Mouse (Mus musculus) kidney, adult 2 months (tissue): Measurements from ENCODE around the gene Nell2. TPM values are rescaled to one million over a fixed set of nuclear protein-coding genes. Genes with fewer than 3 reads are reported as not detected.

Experiments
- DNase-seq: peaks from one replicate; pipeline ENCODE4 v3.0.0; 2021
- H3K27ac ChIP-seq: fragments of 200-500 bp; 2 replicates; pipeline ENCODE4 v1.5.1; 2012; ENCODE audit warnings: low read depth, low read length, control low read depth, inconsistent platforms; ENCODE audit not compliant: insufficient read depth
- H3K27me3 ChIP-seq: fragments of 200-500 bp; replicated peaks from 2 replicates; pipeline ENCODE4 v1.6.1; 2012; ENCODE audit warnings: mild to moderate bottlenecking, moderate library complexity, low read length, inconsistent platforms; ENCODE audit not compliant: control insufficient read depth, insufficient read depth
- H3K36me3 ChIP-seq: fragments of 200-500 bp; 2 replicates; pipeline ENCODE4 v1.6.1; 2012; ENCODE audit warnings: mild to moderate bottlenecking, moderate library complexity, low read length, inconsistent platforms; ENCODE audit not compliant: control insufficient read depth, insufficient read depth
- H3K4me1 ChIP-seq: fragments of 200-500 bp; 2 replicates; pipeline ENCODE4 v1.6.1; 2011; ENCODE audit warnings: low read length; ENCODE audit not compliant: control insufficient read depth, insufficient read depth
- H3K4me3 ChIP-seq: fragments of 200-500 bp; 2 replicates; pipeline ENCODE4 v1.5.1; 2011; ENCODE audit warnings: mild to moderate bottlenecking, low read depth, low read length, control low read depth; ENCODE audit not compliant: insufficient read depth
- CTCF ChIP-seq: fragments of 200-500 bp; conservative IDR thresholded peaks from 2 replicates; pipeline ENCODE4 v1.5.1; 2011; ENCODE audit warnings: low read depth, mild to moderate bottlenecking, control low read depth, low read length, moderate library complexity, mixed read lengths; ENCODE audit not compliant: insufficient read depth, insufficient read length
- POLR2A ChIP-seq: fragments of 200-500 bp; IDR thresholded peaks from one replicate; pipeline ENCODE4 v1.6.1; 2011; ENCODE audit warnings: low read depth, low read length, control low read depth
- WGBS: fragments of 180-500 bp; shearing (Covaris S2); methylation state at CpG from one replicate; pipeline ENCODE4 v1.1.7; 2018; 5-methylcytosine and 5-hydroxymethylcytosine counted together
- polyA plus RNA-seq: library from polyadenylated mRNA; depleted of rRNA; stranded (reverse); fragments of >200 nt; gene quantifications from 2 replicates; pipeline ENCODE4 v1.2.3, GENCODE M21; 2012

Gene Nell2
- polyA plus RNA-seq, 1 experiment = 0.14 TPM

GRCm38 (mm10) chr15:95473976-95474375 lies 54.4 kb downstream of the Nell2 start:
- Histone ChIP-seq H3K27ac (no peak overlapping the region), H3K27me3 (no peaks in the 10 kb centered on the region), H3K36me3 (no peaks in the 10 kb centered on the region), H3K4me3 (no peak overlapping the region), H3K4me1 (no peaks in the 10 kb centered on the region)
- 88% methylated on average over 6 of the region's 6 CpGs for WGBS
- DNase-seq = no peak
- TF ChIP-seq POLR2A (no peak), CTCF (no peak)

DNA sequence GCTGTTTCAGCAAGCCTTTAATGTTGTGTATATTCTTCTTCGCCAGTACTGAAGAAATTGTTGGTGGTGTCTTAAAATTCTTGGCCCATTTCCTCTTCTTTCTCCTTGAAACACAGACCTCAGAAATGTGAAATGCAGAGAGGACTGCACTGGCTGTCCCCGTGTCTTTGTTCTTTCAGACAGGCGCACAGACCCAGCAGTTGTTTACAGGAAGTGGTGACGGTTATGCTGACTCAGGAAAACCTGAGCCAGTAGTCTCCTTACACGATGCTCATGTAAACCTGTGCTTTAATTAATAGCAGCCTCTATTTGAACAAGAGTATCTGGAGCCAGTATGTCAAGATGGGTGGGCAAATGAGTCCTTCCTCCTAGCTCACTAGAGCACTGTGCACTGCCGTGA lies 61.2 kb downstream of the Nell2 start:
- DNase-seq = no peak
- TF ChIP-seq POLR2A = no peak
- TF ChIP-seq CTCF = no peak
- WGBS = 34% methylated on average over 6 of the region's 6 CpGs
- H3K36me3 ChIP-seq = no peaks in the 10 kb centered on the region
- no peak overlapping the region for H3K4me3 ChIP-seq
- no peaks in the 10 kb centered on the region for H3K27me3 ChIP-seq
- no peak overlapping the region for H3K27ac ChIP-seq
- no peaks in the 10 kb centered on the region for H3K4me1 ChIP-seq

DNA sequence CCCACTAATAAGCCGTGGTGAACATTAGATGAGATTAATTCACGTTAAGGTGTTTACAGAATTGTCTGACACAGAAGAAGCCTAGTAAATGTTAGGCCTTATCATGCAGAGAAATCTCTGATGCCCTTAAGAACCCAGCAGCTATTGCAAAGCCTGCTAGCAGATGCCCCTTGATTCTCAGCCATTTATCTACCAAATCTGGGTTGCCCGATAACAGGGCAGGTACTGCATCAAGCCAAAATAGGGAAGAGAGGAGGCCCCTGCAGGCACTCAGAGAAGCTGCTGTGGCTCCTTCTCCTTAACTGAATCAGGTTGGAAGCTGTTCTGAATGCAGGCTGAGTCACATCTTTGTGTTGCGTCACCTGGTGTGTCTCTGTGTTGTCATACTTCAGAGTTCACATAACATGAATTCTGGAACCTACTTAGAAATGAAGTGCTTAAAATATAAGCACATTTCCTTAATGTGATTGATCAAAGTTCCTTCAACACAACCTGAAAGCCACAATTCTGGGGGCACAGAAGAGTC lies 68.3 kb downstream of the Nell2 start:
- no peaks in the 10 kb centered on the region for H3K27me3 ChIP-seq
- TF ChIP-seq CTCF (no peak), POLR2A (no peak)
- H3K4me3 ChIP-seq = no peak overlapping the region
- H3K4me1 ChIP-seq = no peaks in the 10 kb centered on the region
- no peak overlapping the region for H3K27ac ChIP-seq
- DNase-seq = no peak
- WGBS = 88% methylated on average over 4 of the region's 4 CpGs
- H3K36me3 ChIP-seq = no peaks in the 10 kb centered on the region

- WGBS = 71% methylated on average over 11 of the region's 11 CpGs
- DNase-seq = no peak
- TF ChIP-seq CTCF (no peak), POLR2A (no peak)
- Histone ChIP-seq H3K4me1 (no peaks in the 10 kb centered on the region), H3K36me3 (no peaks in the 10 kb centered on the region), H3K27ac (no peak overlapping the region), H3K27me3 (no peaks in the 10 kb centered on the region; the same call in 1 of the 2 replicates), H3K4me3 (no peak overlapping the region)
These were observed 83.8 kb downstream of the Nell2 start for GRCm38 (mm10) chr15:95444586-95444985.

DNA sequence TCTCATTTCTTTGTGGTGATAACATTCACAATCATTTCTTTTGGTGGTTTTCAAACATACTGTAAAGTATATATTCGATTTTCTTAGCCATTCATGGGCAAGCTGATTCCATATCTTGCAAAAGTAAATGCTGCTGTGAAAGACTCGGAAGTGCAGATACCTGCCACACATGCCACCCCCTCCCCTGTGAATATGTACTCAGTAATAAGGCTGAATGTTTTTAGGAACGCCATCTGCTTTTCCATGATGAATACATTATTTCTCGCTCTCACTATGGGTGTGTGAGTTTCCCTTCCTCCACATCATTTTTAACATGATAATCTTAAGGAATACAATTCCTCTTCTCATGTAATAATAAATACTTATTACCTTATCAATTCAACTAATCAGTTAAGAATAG lies 90.6 kb downstream of the Nell2 start:
- Histone ChIP-seq H3K4me1 (no peaks in the 10 kb centered on the region), H3K36me3 (no peaks in the 10 kb centered on the region), H3K27ac (no peak overlapping the region), H3K4me3 (no peak overlapping the region), H3K27me3 (no peaks in the 10 kb centered on the region; the same call in 1 of the 2 replicates)
- 96% methylated on average over 4 of the region's 4 CpGs for WGBS
- no peak for DNase-seq
- TF ChIP-seq CTCF (no peak), POLR2A (no peak)

DNA sequence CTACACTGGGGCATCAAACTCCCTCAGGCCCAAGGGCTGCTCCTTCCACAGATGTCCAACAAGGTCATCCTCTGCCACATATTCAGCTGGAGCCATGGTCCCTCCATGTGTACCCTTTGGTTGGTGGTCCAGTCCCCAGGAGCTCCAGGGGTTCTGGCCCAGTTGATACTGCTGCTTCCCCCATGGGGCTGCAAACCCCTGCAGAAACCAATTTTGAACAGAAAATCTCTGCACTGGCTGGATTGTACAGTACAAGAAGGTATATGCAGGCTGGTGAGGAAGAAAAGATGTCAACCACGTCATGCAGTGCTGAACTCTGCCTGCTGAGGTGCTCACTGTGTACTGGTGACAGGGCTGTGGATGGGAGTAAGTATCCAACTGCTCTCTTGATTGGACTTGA lies 92.1 kb downstream of the Nell2 start:
- Histone ChIP-seq H3K4me1 (no peaks in the 10 kb centered on the region), H3K27me3 (no peaks in the 10 kb centered on the region; the same call in 1 of the 2 replicates), H3K27ac (no peak overlapping the region), H3K4me3 (no peak overlapping the region), H3K36me3 (no peaks in the 10 kb centered on the region)
- 80% methylated on average over 1 of the region's 1 CpGs for WGBS
- no peak for TF ChIP-seq CTCF
- no peak for TF ChIP-seq POLR2A
- no peak for DNase-seq

- no peak overlapping the region for H3K4me3 ChIP-seq
- DNase-seq = no peak
- no peaks in the 10 kb centered on the region for H3K27me3 ChIP-seq
- 65% methylated on average over 13 of the region's 13 CpGs for WGBS
- TF ChIP-seq CTCF = no peak
- no peak for TF ChIP-seq POLR2A
- H3K27ac ChIP-seq = no peak overlapping the region
- H3K4me1 ChIP-seq = no peaks in the 10 kb centered on the region
- no peaks in the 10 kb centered on the region for H3K36me3 ChIP-seq
These were observed 97.1 kb downstream of the Nell2 start for GRCm38 (mm10) chr15:95431156-95431799.
